Mouse (Mus musculus): ENCODE measurements around the gene Fbh1. TPM values are rescaled to one million over a fixed set of nuclear protein-coding genes. Genes with fewer than 3 reads are reported as not detected.

The Fbh1 gene
- total and polyA plus RNA-seq, 3 experiments: 30.2 to 46.4 (median 35.2) TPM

DNA sequence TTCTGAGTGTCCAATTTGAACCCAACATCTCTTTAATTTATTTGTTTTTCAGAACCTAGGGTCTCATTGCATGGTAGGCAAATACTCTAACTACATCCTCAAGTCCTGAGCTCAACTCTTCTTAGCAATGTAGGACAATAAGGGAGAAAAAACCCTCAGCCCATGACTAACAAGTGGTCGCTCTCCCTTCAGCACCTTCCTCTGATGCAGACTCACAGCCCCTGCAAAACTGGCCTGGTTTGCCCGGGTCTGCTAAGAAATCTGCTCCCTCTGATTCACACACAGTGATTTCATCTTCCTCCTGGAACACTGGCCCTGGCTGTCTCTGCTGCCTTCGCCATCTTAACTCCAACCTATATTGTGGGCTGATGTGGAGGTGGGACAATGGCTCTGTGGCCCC lies 48.3 kb downstream of the Fbh1 start:
- Histone ChIP-seq H3K27ac (ENCODE audit: insufficient read depth, low read depth) (no peak overlapping the region), H3K9ac (ENCODE audit: insufficient read depth, low read depth) (no peak overlapping the region), H3K79me2 (replicated peaks; ENCODE audit: control insufficient read depth, extremely low read depth, insufficient read depth, poor library complexity, severe bottlenecking) (no peaks in the 10 kb centered on the region), H3K27me3 (replicated peaks) (no peaks in the 10 kb centered on the region), H3K36me3 (replicated peaks in 1 of 2; ENCODE audit: control insufficient read depth in 1 of 2, insufficient read depth in 1 of 2, low read length in 1 of 2) (peaks cover 20 to 66% of the 10 kb centered on the region in 2 experiments), H3K4me2 (ENCODE audit: insufficient read depth, low read depth, poor library complexity, severe bottlenecking) (no peak overlapping the region), H3K4me3 (replicated peaks in 1 of 3; ENCODE audit: low read depth in 2 of 3, low read length in 2 of 3, poor library complexity in 1 of 3) (no peak overlapping the region), H3K4me1 (ENCODE audit: control insufficient read depth in 1 of 2, insufficient read depth in 2 of 2) (no peaks in the 10 kb centered on the region), H3K9me3 (replicated peaks; ENCODE audit: low read length) (no peaks in the 10 kb centered on the region)
- dilution Hi-C loops (cut with MboI; ENCODE audit: extremely low pct_ligation_motif_present, extremely low pct_unique_long_range_greater_than_20kb, low sequenced_read_pairs): no loop called here
- DNase-seq (ENCODE audit: extremely low read depth): no peak
- TF ChIP-seq NELFE (IDR thresholded peaks at IDR 0.05; ENCODE audit: low read depth, low read length): no peak
- no peak for TF ChIP-seq POLR2A (IDR thresholded peaks at IDR 0.05; ENCODE audit: low read depth, low read length)
- no peak for TF ChIP-seq JUN (IDR thresholded peaks at IDR 0.05; ENCODE audit: insufficient read depth, low read depth, low read length)
- no peak for TF ChIP-seq MAX (IDR thresholded peaks at IDR 0.05; ENCODE audit: low read length)
- no peak for TF ChIP-seq GABPA (IDR thresholded peaks at IDR 0.05; ENCODE audit: insufficient replicate concordance, low read depth, low read length)
- TF ChIP-seq NRF1 (IDR thresholded peaks at IDR 0.05; ENCODE audit: low read depth, low read length): no peak
- TF ChIP-seq CHD1 (IDR thresholded peaks at IDR 0.05; ENCODE audit: low read depth, low read length): no peak
- no peak for TF ChIP-seq KAT2A (IDR thresholded peaks at IDR 0.05; ENCODE audit: insufficient replicate concordance, low read length)
- TF ChIP-seq POLR2AphosphoS2 (IDR thresholded peaks at IDR 0.05; ENCODE audit: low read depth, low read length): no peak
- TF ChIP-seq ZKSCAN1 (IDR thresholded peaks at IDR 0.05; ENCODE audit: borderline replicate concordance, low read depth, low read length): no peak
- TF ChIP-seq USF1 (IDR thresholded peaks at IDR 0.05; ENCODE audit: low read depth, low read length): no peak
- no peak for TF ChIP-seq CTCF (conservative IDR thresholded peaks at IDR 0.05 in 1 of 2, IDR thresholded peaks at IDR 0.05 in 1 of 2; ENCODE audit: low read depth in 2 of 2, low read length in 2 of 2)
- no peak for TF ChIP-seq SMC3 (IDR thresholded peaks at IDR 0.05; ENCODE audit: low read depth, low read length)
- no peak for TF ChIP-seq SIN3A (IDR thresholded peaks at IDR 0.05; ENCODE audit: low read length)
- no peak for TF ChIP-seq ZC3H11A (IDR thresholded peaks at IDR 0.05; ENCODE audit: low read depth, low read length)
- TF ChIP-seq HCFC1 (IDR thresholded peaks at IDR 0.05; ENCODE audit: low read depth, low read length): no peak
- TF ChIP-seq JUND (conservative IDR thresholded peaks at IDR 0.05; ENCODE audit: low read depth, low read length): no peak
- in situ Hi-C loops (cut with MboI; ENCODE audit: low pct_ligation_motif_present, low pct_unique_long_range_greater_than_20kb, low sequenced_read_pairs): no loop called here

DNA sequence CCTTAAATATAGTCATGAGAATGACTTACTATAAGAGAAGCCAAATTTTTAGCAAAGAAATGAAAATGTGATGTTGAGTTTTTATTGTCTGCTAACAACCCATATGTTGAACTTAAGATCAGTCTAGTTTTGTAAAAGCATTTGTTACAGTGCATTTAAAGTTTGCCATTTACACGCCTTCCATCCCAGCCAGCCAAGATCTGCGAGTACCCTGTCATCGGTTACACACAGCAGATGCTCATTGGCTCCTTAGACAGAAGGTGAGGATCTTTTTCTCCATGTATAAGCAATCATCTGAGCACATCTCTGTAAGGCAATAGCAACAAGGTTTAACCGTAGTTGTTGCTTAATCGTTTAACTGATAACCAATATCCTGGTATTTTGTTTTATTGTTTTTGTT lies 49.8 kb downstream of the Fbh1 start:
- Histone ChIP-seq H3K9ac (ENCODE audit: insufficient read depth, low read depth) (no peak overlapping the region), H3K36me3 (replicated peaks in 1 of 2; ENCODE audit: control insufficient read depth in 1 of 2, insufficient read depth in 1 of 2, low read length in 1 of 2) (peaks cover 26 to 70% of the 10 kb centered on the region in 2 experiments), H3K4me1 (ENCODE audit: control insufficient read depth in 1 of 2, insufficient read depth in 2 of 2) (no peaks in the 10 kb centered on the region), H3K27ac (ENCODE audit: insufficient read depth, low read depth) (no peak overlapping the region), H3K79me2 (replicated peaks; ENCODE audit: control insufficient read depth, extremely low read depth, insufficient read depth, poor library complexity, severe bottlenecking) (no peaks in the 10 kb centered on the region), H3K27me3 (replicated peaks) (no peaks in the 10 kb centered on the region), H3K4me2 (ENCODE audit: insufficient read depth, low read depth, poor library complexity, severe bottlenecking) (no peak overlapping the region), H3K4me3 (replicated peaks in 1 of 3; ENCODE audit: low read depth in 2 of 3, low read length in 2 of 3, poor library complexity in 1 of 3) (no peak overlapping the region), H3K9me3 (replicated peaks; ENCODE audit: low read length) (no peaks in the 10 kb centered on the region)
- DNase-seq (ENCODE audit: extremely low read depth): no peak
- dilution Hi-C loops (cut with MboI; ENCODE audit: extremely low pct_ligation_motif_present, extremely low pct_unique_long_range_greater_than_20kb, low sequenced_read_pairs): no loop called here
- in situ Hi-C loops (cut with MboI; ENCODE audit: low pct_ligation_motif_present, low pct_unique_long_range_greater_than_20kb, low sequenced_read_pairs): no loop called here
- TF ChIP-seq SIN3A (IDR thresholded peaks at IDR 0.05; ENCODE audit: low read length) (no peak), ZKSCAN1 (IDR thresholded peaks at IDR 0.05; ENCODE audit: borderline replicate concordance, low read depth, low read length) (no peak), ZMIZ1 (IDR thresholded peaks at IDR 0.05; ENCODE audit: low read depth, low read length) (no peak), JUN (IDR thresholded peaks at IDR 0.05; ENCODE audit: insufficient read depth, low read depth, low read length) (no peak), TBP (conservative IDR thresholded peaks at IDR 0.05; ENCODE audit: low read depth, low read length) (no peak), MAFK (IDR thresholded peaks at IDR 0.05; ENCODE audit: insufficient replicate concordance, low read length) (no peak)

Data from CH12.LX (cell line).